29 mouse cellular contexts compared by ENCODE assay signal in the genomic region with DNA sequence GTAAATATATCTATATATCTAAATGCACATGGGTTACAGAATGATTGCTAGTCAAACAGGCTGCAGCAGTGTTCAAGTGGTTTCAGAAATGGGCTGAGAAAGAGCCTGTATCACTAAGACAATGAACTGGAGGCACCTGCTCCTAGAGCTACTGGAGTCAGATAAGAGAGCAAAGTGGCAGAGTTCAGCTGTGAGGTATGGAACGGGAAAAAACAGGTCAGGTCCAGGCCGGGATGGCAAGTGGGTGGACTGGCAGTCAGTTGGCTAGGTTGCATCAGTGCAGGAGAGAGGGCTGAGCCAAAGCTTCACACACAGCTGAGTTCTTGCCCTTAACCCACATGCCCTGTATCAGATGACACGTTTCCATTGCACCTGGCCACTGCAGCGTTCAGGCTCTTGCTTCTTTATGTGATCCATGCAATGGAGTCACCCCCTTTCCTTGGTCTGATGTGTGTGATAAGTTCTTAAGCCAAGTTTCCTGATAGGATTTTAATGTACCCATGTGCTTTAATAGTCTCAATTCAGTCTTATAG. TPM values are rescaled to one million over a fixed set of nuclear protein-coding genes. Genes with fewer than 3 reads are reported as not detected.
DNase-seq lines count a peak whose midpoint lies in the region; ATAC-seq and TF ChIP-seq lines count a peak whose summit lies in the region.
"Had no signal": no experiment of that assay in that cellular context is flagged by ENCODE, and none has a peak within 500 bp of the region (broad histone marks: within the 10 kb centered on the region; RNA-seq: fewer than 3 reads in every experiment).

No protein-coding gene starts in this region.

- no peak overlapping the region for H3K4me2 ChIP-seq in kidney, embryonic 15.5 days
- no peak overlapping the region for H3K4me2 ChIP-seq in stomach, embryonic 15.5 days
- H3K4me2 ChIP-seq in stomach, postnatal 0 days (replicated peaks; ENCODE audit: low read depth): no peak overlapping the region
- H3K4me2 ChIP-seq: forebrain, embryonic 13.5 days; heart, embryonic 12.5 days; heart, embryonic 15.5 days; hindbrain, embryonic 14.5 days had no signal

- TF ChIP-seq CTCF in stomach, postnatal 0 days (IDR thresholded peaks at IDR 0.05; ENCODE audit: low read depth): no peak

- DNase-seq in heart, adult 11 months: peak; percentile 72
- no peak for DNase-seq in heart, postnatal 4 days
- no peak for DNase-seq in kidney, adult 11 months
- no peak for DNase-seq in stomach, postnatal 0 days (ENCODE audit: low spot score)
- DNase-seq: adrenal gland, adult 2 months; adrenal gland, postnatal 14 days; cerebellum, adult 11-12 months; cerebellum, adult 8-10 months; cerebellum, postnatal 14 days; gastrocnemius, postnatal 25 days; heart, adult 2 months; heart, postnatal 10 days; heart, postnatal 36 days had no signal

- H3K9ac ChIP-seq in kidney, embryonic 15.5 days: no peak overlapping the region
- no peak overlapping the region for H3K9ac ChIP-seq in stomach, embryonic 15.5 days
- no peak overlapping the region for H3K9ac ChIP-seq in stomach, postnatal 0 days (ENCODE audit: low read length)
- H3K9ac ChIP-seq: forebrain, embryonic 13.5 days; heart, embryonic 12.5 days; heart, embryonic 15.5 days; hindbrain, embryonic 14.5 days had no signal

- H3K27me3 ChIP-seq in kidney, embryonic 15.5 days: no peaks in the 10 kb centered on the region
- no peaks in the 10 kb centered on the region for H3K27me3 ChIP-seq in stomach, embryonic 15.5 days (replicated peaks)
- H3K27me3 ChIP-seq in stomach, postnatal 0 days (ENCODE audit: control insufficient read depth, insufficient read depth, low read length): no peaks in the 10 kb centered on the region
- H3K27me3 ChIP-seq: forebrain, embryonic 13.5 days; heart, embryonic 15.5 days had no signal

- no peaks in the 10 kb centered on the region for H3K36me3 ChIP-seq in kidney, embryonic 15.5 days
- H3K36me3 ChIP-seq in stomach, embryonic 15.5 days: no peaks in the 10 kb centered on the region
- no peaks in the 10 kb centered on the region for H3K36me3 ChIP-seq in stomach, postnatal 0 days (ENCODE audit: control insufficient read depth, insufficient read depth, low read length)
- H3K36me3 ChIP-seq: forebrain, embryonic 10.5 days; heart, embryonic 12.5 days; heart, embryonic 15.5 days had no signal

- WGBS in kidney, embryonic 15.5 days: 59% methylated on average over 4 of the region's 4 CpGs
- WGBS in stomach, embryonic 15.5 days: 58% methylated on average over 4 of the region's 4 CpGs
- 48% methylated on average over 4 of the region's 4 CpGs for whole genome bisulfite sequencing in stomach, postnatal 0 days

- H3K4me1 ChIP-seq in kidney, embryonic 15.5 days: no peaks in the 10 kb centered on the region
- no peaks in the 10 kb centered on the region for H3K4me1 ChIP-seq in stomach, embryonic 15.5 days
- H3K4me1 ChIP-seq in stomach, postnatal 0 days (replicated peaks; ENCODE audit: control insufficient read depth, insufficient read depth): no peaks in the 10 kb centered on the region
- H3K4me1 ChIP-seq: forebrain, embryonic 10.5 days; forebrain, embryonic 13.5 days; heart, embryonic 12.5 days; heart, embryonic 15.5 days had no signal

- ATAC-seq in kidney, embryonic 15.5 days (replicated peaks; ENCODE audit: low FRiP score): 0 out of 2 replicates have a peak, but pooled peaks have one; percentile 22
- 0 out of 2 replicates have a peak, but pooled peaks have one; percentile 43 for ATAC-seq in stomach, embryonic 15.5 days (ENCODE audit: insufficient read depth, low FRiP score, low read depth)
- ATAC-seq in stomach, postnatal 0 days (ENCODE audit: low FRiP score, low TSS enrichment): no peak
- ATAC-seq: CD4-positive, CD25-positive, alpha-beta regulatory T cell, adult 4 months; forebrain, embryonic 13.5 days; forebrain, embryonic 16.5 days; hindbrain, postnatal 0 days; inflammation-experienced regulatory T-cells, adult 6 months had no signal

- H3K27ac ChIP-seq in kidney, embryonic 15.5 days: no peak overlapping the region
- H3K27ac ChIP-seq in stomach, embryonic 15.5 days: no peak overlapping the region
- H3K27ac ChIP-seq in stomach, postnatal 0 days (replicated peaks): no peak overlapping the region
- H3K27ac ChIP-seq: forebrain, embryonic 10.5 days; forebrain, embryonic 13.5 days; heart, adult 2 months; heart, embryonic 15.5 days; hindbrain, embryonic 14.5 days; hindbrain, postnatal 0 days had no signal

- no peak for TF ChIP-seq EP300 in stomach, postnatal 0 days (optimal IDR thresholded peaks at IDR 0.05)

- no peaks in the 10 kb centered on the region for H3K9me3 ChIP-seq in kidney, embryonic 15.5 days (replicated peaks)
- no peaks in the 10 kb centered on the region for H3K9me3 ChIP-seq in stomach, embryonic 15.5 days
- no peaks in the 10 kb centered on the region for H3K9me3 ChIP-seq in stomach, postnatal 0 days (ENCODE audit: control insufficient read depth, low read length)
- H3K9me3 ChIP-seq: forebrain, embryonic 10.5 days; forebrain, embryonic 13.5 days; heart, embryonic 12.5 days; heart, embryonic 15.5 days had no signal

- no peak overlapping the region for H3K4me3 ChIP-seq in kidney, embryonic 15.5 days (replicated peaks)
- no peak overlapping the region for H3K4me3 ChIP-seq in stomach, embryonic 15.5 days (replicated peaks)
- H3K4me3 ChIP-seq in stomach, postnatal 0 days (ENCODE audit: low read depth, low read length): no peak overlapping the region
- H3K4me3 ChIP-seq: forebrain, embryonic 10.5 days; forebrain, embryonic 13.5 days; heart, adult 2 months; heart, embryonic 12.5 days; heart, embryonic 15.5 days had no signal

RNA-seq across cellular contexts. Expression of gene Ifitm7, which starts 59.6 kb away (rescaled TPM):
- not detected for total RNA-seq in heart, postnatal 4 days (2021)
- 0.08 TPM in 1 of 2 replicates, not detected in the other for polyA plus RNA-seq in kidney, embryonic 15.5 days (2015; fragmentation: Nextera tagmentation; extraction: Ambion mirVana)
- polyA plus RNA-seq in stomach, embryonic 15.5 days (2015; fragmentation: Nextera tagmentation; extraction: Ambion mirVana): not detected in 2 replicates
- not detected in 2 replicates for polyA plus RNA-seq in stomach, postnatal 0 days (2015; fragmentation: Nextera tagmentation; extraction: Ambion mirVana)
- total RNA-seq: adrenal gland, adult 2 months; gastrocnemius, adult 18-20 months; gastrocnemius, postnatal 25 days; heart, adult 2 months; heart, postnatal 10 days; heart, postnatal 36 days; MEL had no signal
- polyA plus RNA-seq: adrenal gland, adult 2 months; C2C12; CD4-positive, CD25-positive, alpha-beta regulatory T cell, adult 4 months; embryonic facial prominence, embryonic 14.5 days; heart, adult 2 months; heart, embryonic 15.5 days had no signal

RNA-seq across cellular contexts. Expression of gene 2900011O08Rik, which starts 59.9 kb away (rescaled TPM):
- total RNA-seq in heart, postnatal 4 days (2021): under 1 TPM in 1 of 2 experiments, not detected in 1; 0.18 TPM
- 1.6 and 2.2 TPM in 2 replicates for polyA plus RNA-seq in kidney, embryonic 15.5 days (2015; fragmentation: Nextera tagmentation; extraction: Ambion mirVana)
- 1.7 and 2.4 TPM in 2 replicates for polyA plus RNA-seq in stomach, embryonic 15.5 days (2015; fragmentation: Nextera tagmentation; extraction: Ambion mirVana)
- polyA plus RNA-seq in stomach, postnatal 0 days (2015; fragmentation: Nextera tagmentation; extraction: Ambion mirVana): 0.70 and 1.3 TPM in 2 replicates
- total RNA-seq: gastrocnemius, adult 18-20 months; gastrocnemius, postnatal 25 days; heart, adult 2 months; heart, postnatal 10 days; heart, postnatal 36 days had no signal
- polyA plus RNA-seq: CD4-positive, CD25-positive, alpha-beta regulatory T cell, adult 4 months; gonadal fat pad, adult 2 months had no signal
